Mouse (Mus musculus) embryo, embryonic 10.5 days (tissue): Measurements from ENCODE around the gene H2-T23.
"Not testable (repeated sequence)": the region's sequence is repeated elsewhere in the genome, so short reads cannot be mapped to it uniquely, and the experiment has no call there.

Experiments used
- DNase-seq: peaks from one replicate; pipeline ENCODE4 v3.0.0-alpha.2; 2015; ENCODE audit warnings: low spot score

H2-T23 gene

DNA sequence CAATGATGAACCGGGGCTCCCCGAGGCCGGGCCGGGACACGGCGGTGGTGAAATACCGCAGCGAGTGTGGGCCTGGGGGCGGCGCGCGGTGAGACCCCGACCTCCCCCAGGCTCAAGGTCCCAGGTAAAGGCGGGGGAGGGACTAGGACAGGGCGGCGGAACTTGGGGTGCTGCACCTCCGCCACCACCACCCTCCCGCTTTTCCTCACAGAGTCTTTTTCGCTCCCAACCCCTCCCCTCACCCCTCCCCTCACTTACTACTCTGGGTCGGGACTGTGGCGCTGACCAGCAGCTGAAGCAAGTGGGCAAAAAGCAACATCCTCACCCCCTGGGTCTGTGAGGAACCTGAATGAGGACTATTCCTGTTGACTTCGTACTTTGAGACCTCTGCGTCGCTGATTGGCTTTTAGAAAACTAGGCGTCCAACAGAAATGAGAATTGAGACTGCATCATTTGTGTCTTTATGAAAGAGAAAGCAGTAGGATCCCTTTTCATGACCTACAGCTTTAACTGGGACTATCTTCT lies at the start of gene H2-T23:
Gene H2-T23, minus strand, starts transcription at position 505 of the 525 bp plus-strand sequence.
- peak; percentile 67 for DNase-seq

DNA sequence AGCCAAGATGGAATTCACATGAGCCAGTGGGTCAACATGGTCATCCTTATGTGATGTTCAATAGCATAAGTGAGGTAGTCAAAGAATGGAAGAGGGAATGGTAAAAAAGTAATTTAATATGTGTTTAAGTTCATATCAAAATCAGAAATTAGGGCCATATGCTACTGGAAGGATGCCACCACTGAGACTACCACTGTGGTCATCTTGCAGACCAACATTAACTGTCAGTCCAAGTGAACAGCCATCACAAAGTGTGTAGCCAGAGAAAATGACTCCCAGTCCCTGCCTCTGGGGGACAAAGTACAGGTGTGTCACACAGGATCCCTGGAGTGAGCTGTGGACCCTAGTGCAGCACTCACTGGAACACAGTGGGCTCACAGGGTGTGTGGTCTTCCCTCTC lies 49.2 kb upstream of the H2-T23 start:
- DNase-seq, result not testable (repeated sequence)

DNA sequence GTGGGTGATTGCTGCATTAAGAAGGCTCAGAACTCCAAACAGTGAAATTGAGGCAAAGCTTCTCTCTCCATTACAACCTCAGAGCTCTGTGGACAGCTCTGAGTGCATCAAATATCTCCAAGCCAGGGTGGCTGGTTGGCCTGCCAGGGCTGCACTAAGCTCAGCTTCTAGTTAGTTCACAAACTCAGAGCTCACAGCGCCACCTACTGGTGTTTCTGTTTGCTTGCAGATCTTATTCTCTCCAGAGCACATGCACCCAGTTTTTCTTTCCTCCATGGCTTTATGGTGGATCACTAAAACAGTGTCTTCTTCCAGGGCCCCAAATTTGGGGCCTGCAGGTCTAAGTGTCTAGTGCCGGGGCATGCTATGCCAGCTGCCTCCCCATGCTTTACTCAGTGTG lies 28.2 kb upstream of the H2-T23 start:
- peak; percentile 84 for DNase-seq

DNA sequence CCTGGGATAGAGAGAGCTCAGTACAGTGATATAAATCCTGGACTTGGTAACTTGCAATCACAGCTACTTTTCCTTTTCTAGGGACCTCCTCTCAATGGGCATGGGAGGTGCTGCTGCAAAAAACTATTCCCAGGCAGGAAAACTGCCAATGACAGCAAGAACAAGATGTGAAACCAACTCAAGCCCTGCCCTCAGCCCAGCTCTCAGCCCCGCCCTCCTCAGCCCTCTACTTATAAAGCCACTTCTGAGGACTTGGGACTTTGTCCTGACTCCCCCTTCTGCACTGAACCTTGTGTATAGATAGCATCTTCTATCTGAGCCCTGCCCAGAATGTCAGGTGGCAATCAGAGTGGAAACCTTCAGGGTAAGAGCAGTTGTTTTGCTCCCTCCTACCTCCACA lies 25.7 kb upstream of the H2-T23 start, which contains the start of gene Gm11127:
Gene Gm11127, minus strand, starts transcription at position 10 of the 400 bp plus-strand sequence.
- DNase-seq, result not testable (repeated sequence)

DNA sequence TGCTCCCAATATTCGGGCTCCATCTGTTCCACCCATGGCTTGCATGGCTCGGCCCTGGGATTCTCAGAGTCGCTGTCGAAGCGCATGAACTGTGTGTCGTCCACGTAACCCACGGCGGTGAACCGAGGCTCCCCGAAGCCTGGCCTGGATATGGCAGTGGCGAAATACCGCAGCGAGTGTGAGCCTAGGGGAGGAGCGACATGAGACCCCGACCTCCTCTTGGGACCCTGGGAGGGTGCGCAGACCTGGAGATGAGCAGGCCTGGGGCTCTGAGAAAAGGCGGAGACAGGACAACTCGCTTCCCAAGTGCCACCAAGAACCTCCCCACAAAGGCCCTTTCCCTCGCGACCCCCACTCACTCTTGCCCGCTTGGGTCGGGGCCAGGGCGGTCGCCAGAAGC lies 25.3 kb upstream of the H2-T23 start:
- DNase-seq, result not testable (repeated sequence)

DNA sequence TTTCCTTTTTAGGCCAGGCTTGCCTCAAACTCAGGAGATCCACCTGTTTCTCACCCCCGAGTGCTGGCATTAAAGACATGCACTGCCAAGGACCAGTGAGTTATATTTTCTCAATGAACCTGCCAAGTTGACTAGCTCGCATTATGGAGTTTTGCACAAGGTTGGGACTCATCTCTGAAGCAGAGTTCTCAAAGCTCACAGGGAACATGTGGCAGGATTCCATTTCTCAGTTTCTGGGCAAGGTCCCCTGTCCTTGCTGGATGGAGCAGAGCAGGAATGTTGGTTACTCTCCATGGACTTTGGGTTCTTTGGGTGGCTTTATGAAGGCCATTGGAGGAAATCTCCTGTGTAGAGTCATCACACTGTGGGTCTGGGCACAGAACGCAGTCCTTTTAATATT lies 10.6 kb upstream of the H2-T23 start:
- no peak for DNase-seq

DNA sequence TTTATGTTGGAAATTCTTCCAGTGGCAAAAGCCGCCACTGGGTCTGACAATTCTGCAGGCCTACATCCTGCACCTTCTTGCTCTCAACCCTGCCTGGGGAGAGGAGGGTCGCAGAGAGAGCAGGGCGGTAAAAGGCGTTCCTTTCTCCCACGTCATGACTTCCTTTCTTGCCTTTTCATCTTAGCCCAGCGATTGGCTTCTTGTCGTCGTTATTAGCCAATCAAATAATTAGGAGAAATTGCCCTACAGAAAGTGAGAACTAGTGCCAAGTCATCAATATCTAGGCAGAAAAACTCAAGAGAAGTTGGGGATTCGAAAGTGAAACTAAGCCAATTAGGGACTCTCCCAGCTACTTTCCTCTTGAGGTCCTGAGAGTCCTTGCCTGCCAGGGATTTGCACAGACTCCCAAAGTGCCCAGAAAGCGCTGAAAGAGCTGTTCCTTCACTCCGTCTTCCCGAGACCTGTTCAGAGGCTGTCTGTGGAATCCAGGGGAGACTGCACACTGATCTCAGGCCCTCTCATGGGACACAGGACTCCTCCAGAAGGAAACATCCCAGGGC lies 10.0 kb upstream of the H2-T23 start, which contains the start of the genes H2-T22 and Gm6034:
Gene H2-T22, minus strand, starts transcription at position 138 of the 560 bp plus-strand sequence.
Gene Gm6034, plus strand, starts transcription at position 352 of the 560 bp plus-strand sequence.
- DNase-seq, result peak; percentile 92

DNA sequence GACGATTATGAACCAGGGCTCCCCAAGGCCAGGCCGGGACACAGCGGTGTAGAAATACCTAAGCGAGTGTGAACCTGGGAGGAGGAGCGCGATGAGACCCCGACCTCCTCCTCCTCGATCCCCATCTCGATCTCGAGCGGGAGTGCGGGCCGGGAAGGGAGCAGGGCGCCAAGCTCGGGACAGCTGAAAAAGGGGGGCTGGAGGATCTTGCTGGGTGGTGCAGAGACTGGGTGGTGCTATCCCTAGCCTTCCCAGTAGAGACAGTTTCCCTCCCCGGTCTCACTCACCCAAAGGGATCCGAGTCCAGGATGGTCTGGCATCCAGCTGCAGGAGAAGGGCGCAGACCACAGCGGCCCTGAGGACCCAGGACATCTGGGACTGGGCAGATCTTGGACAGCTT lies 9.4 kb upstream of the H2-T23 start:
- not testable (repeated sequence) for DNase-seq

DNA sequence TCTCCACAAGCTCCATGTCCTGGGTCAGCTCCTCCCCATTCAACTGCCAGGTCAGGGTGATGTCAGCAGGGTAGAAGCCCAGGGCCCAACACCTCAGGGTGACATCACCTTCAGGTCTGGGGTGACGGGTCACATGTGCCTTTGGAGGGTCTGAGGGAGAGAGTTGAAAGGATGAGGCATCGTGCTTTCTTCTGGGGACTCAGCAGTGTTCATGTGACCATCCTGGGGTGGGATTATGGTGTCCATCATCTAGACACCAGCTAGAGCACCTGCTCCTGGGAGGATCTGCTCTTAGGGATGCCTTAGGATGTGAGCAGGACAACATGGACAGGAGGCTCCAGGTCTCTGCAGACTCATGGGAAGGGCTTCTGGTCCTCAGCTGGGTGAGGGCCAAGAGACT lies 7.9 kb upstream of the H2-T23 start:
- DNase-seq, result not testable (repeated sequence)

DNA sequence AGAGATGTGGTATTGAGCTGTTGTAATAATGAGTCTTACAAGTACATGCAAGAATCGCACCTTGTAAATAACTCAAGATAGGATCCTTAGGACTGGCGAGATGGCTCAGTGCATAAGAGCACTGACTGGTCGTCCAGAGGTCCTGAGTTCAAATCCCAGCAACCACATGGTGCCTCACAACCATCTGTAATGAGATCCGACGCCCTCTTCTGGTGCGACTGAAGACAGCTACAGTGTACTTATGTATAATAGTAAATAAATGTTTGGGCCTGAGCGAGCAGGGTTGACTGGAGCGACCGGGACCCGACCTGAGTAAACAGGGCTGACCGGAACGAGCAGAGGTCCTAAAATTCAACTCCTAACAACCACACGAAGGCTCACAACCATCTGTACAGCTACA lies 3.5 kb upstream of the H2-T23 start:
- not testable (repeated sequence) for DNase-seq

DNA sequence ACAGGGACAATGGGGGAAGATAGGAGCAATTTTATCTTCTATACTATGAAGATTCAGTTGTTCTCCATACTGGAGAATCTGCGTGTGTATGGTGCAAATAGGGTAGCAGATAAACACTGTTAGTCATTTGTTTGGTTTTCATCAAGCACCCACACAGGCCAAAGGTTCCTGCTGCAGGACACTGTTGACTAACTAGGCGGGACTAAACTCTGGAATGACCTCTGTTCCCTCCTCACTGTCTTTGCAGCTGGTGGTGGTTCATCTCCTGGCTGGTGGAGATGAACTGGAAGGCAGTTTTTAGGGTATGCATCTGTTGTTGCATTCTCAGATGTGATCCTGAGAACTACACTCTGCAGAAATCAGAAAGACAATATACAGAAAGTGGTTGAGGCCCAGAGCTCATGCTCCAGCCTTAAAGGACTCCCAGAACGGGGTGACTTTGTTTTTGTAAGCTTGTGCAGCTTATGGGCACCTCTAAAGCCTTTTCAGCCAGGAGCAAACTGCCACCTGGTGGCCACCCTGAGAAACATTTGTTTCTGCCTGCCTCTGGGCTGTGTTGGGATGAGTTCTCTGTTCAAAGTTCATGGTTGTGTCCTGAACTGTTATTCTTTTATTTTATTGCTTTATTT lies 2.5 kb upstream of the H2-T23 start:
- not testable (repeated sequence) for DNase-seq

DNA sequence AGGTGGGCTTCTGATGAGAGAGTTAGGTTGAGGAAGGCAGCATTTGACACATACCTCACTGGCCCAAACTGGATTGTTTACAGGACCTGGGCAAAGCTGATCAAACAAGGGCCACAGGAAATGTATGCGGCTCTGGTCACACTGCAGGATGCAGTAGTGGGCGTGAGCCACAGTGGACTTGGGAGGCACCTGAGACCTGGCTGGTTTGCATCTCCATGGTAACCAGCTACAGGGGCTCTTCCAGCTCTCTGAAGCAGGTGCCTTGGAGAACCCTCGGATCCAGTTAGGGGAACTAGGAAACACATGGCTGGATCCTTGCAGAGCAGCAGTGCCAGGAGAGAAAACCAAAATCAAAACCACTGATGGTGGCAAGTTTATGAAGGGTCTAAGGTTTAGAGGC lies 1.9 kb upstream of the H2-T23 start:
- not testable (repeated sequence) for DNase-seq

DNA sequence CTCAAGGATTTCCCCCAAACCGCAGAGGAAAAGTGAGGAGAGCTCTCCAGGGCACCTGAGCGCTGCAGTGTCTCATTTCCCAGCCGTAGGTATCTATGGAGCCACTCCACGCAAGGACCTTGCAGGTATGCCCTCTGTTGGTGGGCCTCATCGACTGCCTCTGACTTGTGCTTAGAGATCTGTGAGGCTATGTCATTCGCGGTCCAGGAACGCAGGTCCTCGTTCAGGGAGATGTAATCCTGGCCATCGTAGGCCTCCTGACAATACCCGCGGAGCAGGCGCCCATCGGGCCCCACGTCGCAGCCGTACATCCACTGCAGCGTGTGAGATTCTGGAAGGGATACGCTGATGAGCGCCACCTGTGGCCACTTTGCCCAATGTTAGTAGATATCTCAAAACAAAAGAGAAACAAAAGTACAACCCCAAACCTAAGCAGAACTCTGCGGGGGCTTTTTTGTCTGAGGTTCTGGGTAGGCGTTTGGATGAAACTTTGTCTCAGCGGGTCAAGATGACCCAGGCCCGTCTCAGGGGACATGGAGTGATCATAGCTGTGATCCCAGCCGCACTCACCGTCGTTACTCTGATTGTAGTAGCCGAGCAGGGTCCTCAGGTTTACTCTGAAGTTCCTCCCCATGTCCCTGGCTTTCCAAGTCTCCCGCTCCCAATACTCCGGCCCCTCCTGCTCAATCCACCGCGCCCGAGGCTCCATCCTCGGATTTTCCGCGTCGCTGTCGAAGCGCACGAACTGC lies 898 bp downstream of the H2-T23 start:
- peak; percentile 39 for DNase-seq

DNA sequence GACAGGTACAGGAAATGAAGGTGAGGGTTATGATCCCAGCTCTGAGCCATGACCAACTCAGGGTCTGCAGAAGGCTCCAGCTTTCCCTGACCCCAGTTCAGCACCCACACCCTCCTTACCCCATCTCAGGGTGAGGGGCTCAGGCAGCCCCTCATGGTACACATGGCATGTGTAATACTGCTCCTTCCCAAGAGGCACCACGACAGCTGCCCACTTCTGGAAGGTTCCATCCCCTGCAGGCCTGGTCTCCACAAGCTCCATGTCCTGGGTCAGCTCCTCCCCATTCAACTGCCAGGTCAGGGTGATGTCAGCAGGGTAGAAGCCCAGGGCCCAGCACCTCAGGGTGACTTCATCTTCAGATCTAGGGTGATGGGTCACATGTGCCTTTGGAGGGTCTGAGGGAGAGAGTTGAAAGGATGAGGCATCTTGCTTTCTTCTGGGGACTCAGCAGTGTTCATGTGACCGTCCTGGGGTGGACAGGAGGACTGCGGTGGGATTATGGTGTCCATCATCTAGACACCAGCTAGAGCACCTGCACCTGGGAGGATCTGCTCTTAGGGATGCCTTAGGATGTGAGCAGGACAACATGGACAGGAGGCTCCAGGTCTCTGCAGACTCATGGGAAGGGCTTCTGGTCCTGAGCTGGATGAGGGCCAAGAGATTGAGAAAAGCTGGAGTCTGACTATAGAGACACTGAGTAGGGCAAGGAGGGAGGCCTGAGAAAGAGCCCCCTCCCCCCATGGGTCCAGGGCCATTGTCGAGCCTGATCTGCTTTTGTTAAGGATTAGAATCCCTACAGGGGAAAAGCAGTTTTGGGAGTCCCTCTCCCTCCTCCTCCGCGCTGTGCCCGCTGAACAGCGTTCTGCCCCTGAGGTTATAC lies 1.7 kb downstream of the H2-T23 start:
- not testable (repeated sequence) for DNase-seq

DNA sequence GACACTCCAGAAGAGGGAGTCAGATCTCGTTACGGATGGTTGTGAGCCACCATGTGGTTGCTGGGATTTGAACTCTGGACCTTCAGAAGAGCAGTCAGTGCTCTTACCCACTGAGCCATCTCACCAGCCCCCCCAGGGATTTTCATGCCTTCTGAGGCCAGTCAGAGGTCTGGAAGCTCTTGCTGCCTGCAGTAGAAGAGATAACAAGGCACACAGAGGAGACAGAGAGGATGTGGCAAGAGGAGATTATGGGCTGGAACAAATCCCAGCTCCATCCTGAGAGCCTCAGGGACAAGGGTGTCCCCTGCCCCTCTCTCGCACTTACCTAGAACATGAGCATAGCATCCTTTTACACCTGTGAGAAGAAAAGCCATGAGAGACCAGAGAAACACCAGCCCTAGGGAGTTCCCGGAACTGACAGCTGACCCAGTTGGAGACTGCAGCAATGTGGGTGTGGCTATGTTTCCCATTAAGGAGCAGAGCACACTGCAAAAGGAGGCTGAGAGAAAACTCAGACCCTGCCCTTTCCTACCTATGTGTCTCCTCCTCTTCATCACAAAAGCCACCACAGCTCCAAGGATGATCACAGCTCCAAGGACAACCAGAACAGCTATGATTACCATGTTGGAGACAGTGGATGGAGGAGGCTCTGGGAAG lies 2.5 kb downstream of the H2-T23 start:
- DNase-seq, result not testable (repeated sequence)

DNA sequence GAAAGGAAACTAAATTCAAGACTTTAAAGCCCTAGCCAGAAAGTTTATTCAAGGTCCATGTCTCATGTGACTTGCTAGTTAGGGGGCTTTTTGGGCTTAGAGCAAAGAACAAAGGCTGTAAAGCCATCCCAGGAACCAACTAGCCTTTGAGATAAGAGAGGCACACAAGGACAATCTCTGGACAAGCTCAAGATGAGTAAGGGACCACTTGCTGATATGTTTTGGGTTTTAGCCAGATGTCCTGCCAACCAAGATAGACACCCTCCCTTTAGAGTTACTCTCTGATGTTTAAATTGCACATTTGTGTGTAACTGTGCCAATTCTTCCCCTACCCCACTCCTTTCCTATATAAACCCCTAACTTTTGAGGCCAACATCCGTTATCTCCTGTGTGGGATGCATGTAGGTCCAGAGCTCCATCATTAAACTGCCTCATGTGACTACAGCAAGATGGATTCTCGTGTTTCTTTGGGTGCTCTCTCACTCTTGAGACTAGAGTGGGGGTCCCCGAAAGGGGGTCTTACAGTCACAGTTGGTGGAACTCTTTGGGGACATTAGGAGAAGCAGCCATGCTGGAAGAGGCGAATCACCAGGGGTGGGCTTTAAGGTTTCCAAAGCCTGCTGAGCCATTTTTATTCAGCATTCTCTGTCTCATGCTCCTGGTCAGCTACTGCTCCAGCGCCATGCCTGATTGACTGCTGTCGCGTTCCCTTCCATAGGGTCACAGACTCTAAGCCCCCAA lies 3.6 kb downstream of the H2-T23 start:
- DNase-seq, result no peak

DNA sequence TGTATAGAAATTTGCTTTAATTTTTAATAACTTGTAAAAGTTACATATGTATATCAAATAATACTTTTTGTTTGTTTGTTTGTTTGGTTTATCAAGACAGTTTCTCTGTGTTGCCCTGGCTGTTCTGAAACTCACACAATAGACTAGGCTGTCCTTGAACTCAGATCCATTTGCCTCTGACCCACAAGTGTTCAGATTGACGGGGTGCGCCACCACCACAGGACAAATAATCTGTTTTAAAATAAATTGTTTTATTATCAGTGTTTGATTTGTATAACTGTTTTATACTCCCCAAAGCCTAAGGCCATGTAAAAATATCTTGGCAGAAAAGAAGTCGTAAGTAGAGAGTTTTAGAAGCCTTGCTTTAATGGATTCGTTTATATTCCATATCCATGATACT lies 5.0 kb downstream of the H2-T23 start:
- no peak for DNase-seq

DNA sequence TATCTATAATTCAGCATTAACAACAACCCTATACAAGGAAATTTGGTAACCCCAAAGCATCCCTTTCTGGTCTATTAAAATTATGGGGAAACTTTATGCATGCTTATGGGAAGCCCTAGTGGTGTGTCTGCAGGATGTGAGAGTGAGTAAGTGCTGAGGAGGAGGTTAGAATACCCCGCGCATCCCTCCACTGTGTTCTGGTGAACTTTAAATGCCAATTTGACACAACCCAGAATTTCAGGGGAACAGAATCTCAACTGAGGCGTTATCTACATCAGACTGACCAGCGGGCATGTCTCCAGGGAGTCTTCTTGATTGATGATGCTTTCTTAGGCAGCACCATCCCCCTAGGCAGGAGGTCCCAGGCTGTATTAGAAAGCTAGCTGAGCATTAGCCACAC lies 6.8 kb downstream of the H2-T23 start:
- DNase-seq, result no peak

DNA sequence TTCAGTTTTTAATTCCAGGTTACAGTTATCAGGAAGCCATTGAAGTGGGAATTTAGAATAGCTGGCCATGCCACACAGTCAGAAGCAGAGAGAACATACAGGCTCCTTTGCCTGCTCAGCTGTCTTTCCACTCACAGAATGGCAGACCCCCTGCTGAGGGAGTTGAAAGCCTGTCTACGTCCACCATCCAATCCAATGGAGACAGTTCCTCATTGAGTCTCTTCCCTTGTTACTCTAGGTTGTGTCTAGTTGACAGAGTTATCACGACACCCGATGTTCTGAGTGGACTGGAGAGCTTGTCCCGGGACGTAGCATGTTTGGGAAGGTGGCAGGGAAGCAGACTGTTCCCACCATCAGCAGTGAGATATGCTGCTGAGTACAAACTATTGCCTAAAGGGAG lies 7.5 kb downstream of the H2-T23 start:
- no peak for DNase-seq
